Mouse (Mus musculus): ENCODE measurements around the gene Arl9. TPM values are rescaled to one million over a fixed set of nuclear protein-coding genes. Genes with fewer than 3 reads are reported as not detected.

Arl9 gene
- not detected for polyA plus RNA-seq (2014; fragmentation: Illumina TruSeq; extraction: RNeasy Lipid Tissue Mini Kit (QIAGEN cat#74804); ENCODE audit: low read depth, low replicate concordance)

GRCm38 (mm10) chr5:77004051-77004821 is at the start of gene Arl9:
Gene Arl9, plus strand, starts transcription at chr5:77004055.

GRCm38 (mm10) chr5:76974554-76975285 is 29.1 kb upstream of the Arl9 start, which contains the start of gene Srp72:
Gene Srp72, plus strand, starts transcription at chr5:76974683.

GRCm38 (mm10) chr5:77015544-77016482 is 12.0 kb downstream of the Arl9 start, which contains the start of gene Thegl:
Gene Thegl, plus strand, starts transcription at chr5:77016023.

Other genes starting within 250 kb of the Arl9 start
- 27.9 TPM for gene Aasdh, start 98.5 kb upstream of the Arl9 start, polyA plus RNA-seq (2014; fragmentation: Illumina TruSeq; extraction: RNeasy Lipid Tissue Mini Kit (QIAGEN cat#74804); ENCODE audit: low read depth, low replicate concordance)
- gene Paics, start 52.7 kb upstream of the Arl9 start, polyA plus RNA-seq (2014; fragmentation: Illumina TruSeq; extraction: RNeasy Lipid Tissue Mini Kit (QIAGEN cat#74804); ENCODE audit: low read depth, low replicate concordance) = 425 TPM
- 32.1 TPM for gene Ppat, start 52.5 kb upstream of the Arl9 start, polyA plus RNA-seq (2014; fragmentation: Illumina TruSeq; extraction: RNeasy Lipid Tissue Mini Kit (QIAGEN cat#74804); ENCODE audit: low read depth, low replicate concordance)
- 275 TPM for gene Srp72, start 29.4 kb upstream of the Arl9 start, polyA plus RNA-seq (2014; fragmentation: Illumina TruSeq; extraction: RNeasy Lipid Tissue Mini Kit (QIAGEN cat#74804); ENCODE audit: low read depth, low replicate concordance)
- gene Thegl, start 12.0 kb downstream of the Arl9 start, polyA plus RNA-seq (2014; fragmentation: Illumina TruSeq; extraction: RNeasy Lipid Tissue Mini Kit (QIAGEN cat#74804); ENCODE audit: low read depth, low replicate concordance) = not detected
- gene Hopx, start 111.1 kb downstream of the Arl9 start, polyA plus RNA-seq (2014; fragmentation: Illumina TruSeq; extraction: RNeasy Lipid Tissue Mini Kit (QIAGEN cat#74804); ENCODE audit: low read depth, low replicate concordance) = 1.3 TPM
- not detected for gene Spink2, start 207.4 kb downstream of the Arl9 start, polyA plus RNA-seq (2014; fragmentation: Illumina TruSeq; extraction: RNeasy Lipid Tissue Mini Kit (QIAGEN cat#74804); ENCODE audit: low read depth, low replicate concordance)

All from adrenal gland, adult 10 weeks (tissue).